Mouse (Mus musculus): ENCODE results near the gene 4921536K21Rik.

4921536K21Rik gene

DNA sequence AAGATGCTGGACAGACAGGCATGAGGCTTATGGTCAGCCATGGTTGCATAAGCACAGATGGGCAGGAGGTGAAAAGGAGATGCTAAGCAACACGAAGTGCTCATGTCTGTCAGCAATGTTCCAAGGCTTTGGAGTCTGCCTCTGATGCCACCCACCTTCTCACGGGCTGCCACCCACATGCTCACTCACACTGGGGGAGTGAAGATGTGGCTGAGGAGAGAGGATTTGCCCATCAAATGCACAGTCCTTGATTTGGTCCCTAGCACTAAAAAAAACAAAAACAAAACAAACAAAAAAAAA, 44.6 kb downstream of the 4921536K21Rik start:
- no peak for TF ChIP-seq CTCF (conservative IDR thresholded peaks at IDR 0.05; ENCODE audit: low read length)
- no peak for TF ChIP-seq NANOG (IDR thresholded peaks at IDR 0.05; ENCODE audit: borderline replicate concordance, low read length)
- TF ChIP-seq POU5F1 (IDR thresholded peaks at IDR 0.05; ENCODE audit: borderline replicate concordance, low read length), result no peak
- no peaks in the 10 kb centered on the region for H3K36me3 ChIP-seq (ENCODE audit: insufficient read depth, low read length)
- peaks cover 9% of the 10 kb centered on the region; the same call in 1 of the 2 replicates for H3K9me3 ChIP-seq (ENCODE audit: low read length)
- H3K4me3 ChIP-seq (replicated peaks; ENCODE audit: low read length), result no peak overlapping the region
- H3K27me3 ChIP-seq (ENCODE audit: insufficient read depth, low read length), result peaks cover 8% of the 10 kb centered on the region; the same call in 1 of the 2 replicates
- peaks cover 53% of the 10 kb centered on the region for H3K4me1 ChIP-seq (replicated peaks; ENCODE audit: low read depth, low read length)

DNA sequence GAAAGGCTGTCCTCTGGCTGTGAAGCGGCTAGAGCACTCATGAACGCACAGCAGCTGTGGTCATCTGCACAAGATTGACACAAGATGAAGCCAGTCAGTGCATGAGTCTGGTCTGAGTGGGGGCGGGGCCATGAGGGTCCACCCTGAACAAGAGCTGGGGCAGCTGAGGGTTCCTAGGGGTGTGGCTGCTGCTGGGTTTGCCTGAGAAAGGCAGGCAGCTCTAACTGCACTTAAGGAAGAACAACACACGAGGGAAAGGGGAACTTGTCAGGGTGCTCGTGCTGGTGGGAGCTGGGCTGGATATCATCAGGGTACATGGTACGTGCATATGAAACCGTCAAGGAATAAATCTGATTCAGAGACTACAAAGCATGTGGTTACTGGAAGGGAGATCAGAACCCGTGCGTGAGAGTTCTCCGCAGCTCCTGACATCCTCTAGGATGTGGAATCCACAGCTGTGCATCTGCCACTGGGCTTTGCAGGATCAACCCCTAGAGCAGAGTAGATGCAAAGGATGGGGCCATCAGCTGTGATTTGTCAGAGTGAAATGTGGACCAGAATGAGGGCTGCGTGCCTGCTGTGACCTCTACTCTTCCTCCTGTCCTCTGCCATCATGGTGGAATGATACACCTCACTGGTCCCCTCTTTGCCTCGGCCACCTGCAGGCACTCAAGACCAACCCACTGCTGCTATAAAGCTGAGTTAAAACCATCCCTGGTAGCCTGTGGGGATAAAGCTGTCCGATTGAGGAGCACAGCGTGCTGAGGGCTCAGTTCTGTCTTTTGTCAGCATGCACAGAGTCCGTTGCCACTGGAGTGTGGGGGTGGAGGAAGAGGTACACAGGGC, 45.2 kb downstream of the 4921536K21Rik start:
- TF ChIP-seq POU5F1 (IDR thresholded peaks at IDR 0.05; ENCODE audit: borderline replicate concordance, low read length) (no peak), NANOG (IDR thresholded peaks at IDR 0.05; ENCODE audit: borderline replicate concordance, low read length) (no peak), CTCF (conservative IDR thresholded peaks at IDR 0.05; ENCODE audit: low read length) (no peak)

DNA sequence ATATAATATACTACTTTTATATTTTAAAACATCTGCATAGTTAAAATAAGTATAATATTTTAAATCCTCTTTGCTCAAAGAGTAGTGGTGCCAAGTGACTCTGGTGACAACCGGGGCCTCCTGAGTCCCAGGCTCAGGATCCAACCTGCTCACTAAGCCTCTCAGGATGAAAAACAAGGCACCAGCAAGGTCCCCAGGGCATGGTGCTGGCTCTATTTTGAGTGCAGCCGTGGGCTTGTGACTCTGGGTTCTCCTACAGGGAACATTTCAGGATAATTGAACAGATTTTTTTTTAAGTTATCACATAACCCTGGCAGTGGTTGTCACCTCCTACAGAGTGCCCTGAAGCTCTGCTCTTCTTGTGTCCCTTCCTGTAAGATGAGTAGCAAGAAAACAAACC, 48.5 kb downstream of the 4921536K21Rik start:
- Histone ChIP-seq H3K4me3 (replicated peaks; ENCODE audit: low read length) (no peak overlapping the region), H3K27me3 (ENCODE audit: insufficient read depth, low read length) (peaks cover 12% of the 10 kb centered on the region; the same call in 1 of the 2 replicates), H3K9me3 (ENCODE audit: low read length) (no peaks in the 10 kb centered on the region), H3K36me3 (ENCODE audit: insufficient read depth, low read length) (no peaks in the 10 kb centered on the region), H3K4me1 (replicated peaks; ENCODE audit: low read depth, low read length) (peaks cover 38% of the 10 kb centered on the region)
- TF ChIP-seq CTCF (conservative IDR thresholded peaks at IDR 0.05; ENCODE audit: low read length) (no peak), NANOG (IDR thresholded peaks at IDR 0.05; ENCODE audit: borderline replicate concordance, low read length) (no peak), POU5F1 (IDR thresholded peaks at IDR 0.05; ENCODE audit: borderline replicate concordance, low read length) (no peak)

More for the DNA sequence above, 45.2 kb downstream of the 4921536K21Rik start:
- H3K27me3 ChIP-seq (ENCODE audit: insufficient read depth, low read length), result peaks cover 8% of the 10 kb centered on the region; the same call in 1 of the 2 replicates
- H3K4me3 ChIP-seq (replicated peaks; ENCODE audit: low read length), result no peak overlapping the region
- peaks cover 53% of the 10 kb centered on the region for H3K4me1 ChIP-seq (replicated peaks; ENCODE audit: low read depth, low read length)
- peaks cover 3% of the 10 kb centered on the region; the same call in 1 of the 2 replicates for H3K9me3 ChIP-seq (ENCODE audit: low read length)
- H3K36me3 ChIP-seq (ENCODE audit: insufficient read depth, low read length), result no peaks in the 10 kb centered on the region

DNA sequence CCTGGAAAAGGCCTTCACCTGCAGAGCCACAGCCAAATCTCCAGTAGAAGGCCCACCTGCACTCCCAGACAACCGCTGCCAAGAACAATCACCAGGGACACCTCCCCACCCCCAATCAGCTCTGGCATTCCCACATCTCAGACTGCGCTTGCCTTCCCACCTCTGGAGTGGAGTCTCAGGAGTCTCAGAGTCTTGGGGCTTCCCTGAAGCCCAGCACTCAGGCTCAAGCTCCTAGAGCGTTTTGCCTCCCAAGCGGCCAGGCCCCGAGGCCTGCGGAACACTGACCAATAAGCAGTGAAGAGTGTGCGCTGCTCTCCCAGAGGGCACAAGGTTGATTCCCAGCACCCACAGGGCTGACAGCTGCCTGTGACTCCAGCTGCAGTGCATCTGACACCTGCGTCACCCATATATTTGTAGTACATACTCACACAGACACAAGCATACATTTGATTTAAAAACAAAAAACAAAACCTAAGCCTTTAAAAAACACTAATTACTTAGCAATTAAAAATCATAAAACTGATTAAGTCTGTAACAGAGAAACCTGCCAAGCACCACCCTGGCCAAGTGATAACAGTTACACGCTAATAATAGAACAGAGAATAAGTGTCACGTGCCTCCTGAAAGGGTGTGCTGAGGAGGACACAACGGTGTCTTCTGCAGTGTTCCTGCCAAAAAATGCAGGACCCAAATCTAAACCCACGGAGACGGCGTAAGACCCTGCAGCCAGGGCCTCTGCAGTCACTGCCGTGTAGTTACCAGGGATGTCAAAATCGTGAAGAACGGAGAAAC, 50.8 kb downstream of the 4921536K21Rik start:
- Histone ChIP-seq H3K27me3 (ENCODE audit: insufficient read depth, low read length) (peaks cover 6% of the 10 kb centered on the region; the same call in 1 of the 2 replicates), H3K4me1 (replicated peaks; ENCODE audit: low read depth, low read length) (peaks cover 17% of the 10 kb centered on the region), H3K4me3 (replicated peaks; ENCODE audit: low read length) (no peak overlapping the region), H3K36me3 (ENCODE audit: insufficient read depth, low read length) (no peaks in the 10 kb centered on the region), H3K9me3 (ENCODE audit: low read length) (no peaks in the 10 kb centered on the region)
- TF ChIP-seq CTCF (conservative IDR thresholded peaks at IDR 0.05; ENCODE audit: low read length), result no peak
- no peak for TF ChIP-seq POU5F1 (IDR thresholded peaks at IDR 0.05; ENCODE audit: borderline replicate concordance, low read length)
- no peak for TF ChIP-seq NANOG (IDR thresholded peaks at IDR 0.05; ENCODE audit: borderline replicate concordance, low read length)

Data from E14TG2a.4 (cell line).